In the genomic region with DNA sequence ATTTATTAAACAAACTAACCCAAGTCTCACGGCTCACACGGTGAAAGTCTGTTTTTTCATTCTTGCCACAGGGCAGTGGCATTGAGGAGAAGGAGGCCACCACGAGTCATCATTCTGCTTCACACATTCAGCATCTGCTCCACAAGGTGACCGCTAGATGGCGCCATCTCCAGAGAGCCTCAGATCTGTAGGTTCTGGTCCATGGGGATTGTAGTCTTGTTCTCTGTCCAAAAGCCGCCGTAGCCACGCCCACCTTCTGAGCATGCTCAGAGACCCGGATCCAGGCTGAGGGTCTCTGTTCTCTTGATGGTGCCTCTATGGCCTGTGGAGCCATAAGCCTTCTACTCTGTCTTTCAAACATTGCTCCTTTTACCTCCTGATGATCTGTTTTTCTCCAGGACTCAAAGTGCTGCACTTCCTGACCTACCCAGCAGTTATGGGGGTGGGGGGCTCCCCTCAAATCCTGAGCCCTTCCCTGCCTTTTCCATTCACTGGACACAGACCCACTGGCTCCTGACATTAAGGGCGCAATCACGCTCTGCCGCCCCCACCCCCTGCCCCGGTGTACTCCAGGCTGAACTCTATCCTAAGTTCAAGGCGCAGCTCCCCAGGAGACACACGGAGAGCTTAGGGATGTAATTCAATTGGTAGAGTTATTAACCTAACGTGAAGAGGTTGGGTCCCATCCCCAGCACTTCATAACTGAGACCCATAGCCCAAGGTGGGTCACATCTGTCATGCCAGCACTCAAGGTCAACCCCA, we compare ENCODE assay signal across 7 mouse cellular contexts. TPM values are rescaled to one million over a fixed set of nuclear protein-coding genes. Genes with fewer than 3 reads are reported as not detected.
DNase-seq lines count a peak whose midpoint lies in the region; ATAC-seq and TF ChIP-seq lines count a peak whose summit lies in the region.

No protein-coding gene starts in this region.

- H3K4me2 ChIP-seq in midbrain, embryonic 15.5 days, result no peak overlapping the region
- peak overlapping the region; percentile 63 for H3K4me2 ChIP-seq in liver, embryonic 13.5 days

- TF ChIP-seq CTCF in cortical plate, adult 2 months (IDR thresholded peaks at IDR 0.05; ENCODE audit: extremely low read depth, insufficient read depth, low read length), result peak; percentile 46
- TF ChIP-seq CTCF in small intestine, adult 2 months (IDR thresholded peaks at IDR 0.05; ENCODE audit: extremely low read depth, insufficient read length, insufficient replicate concordance, low read depth, low read length), result peak; percentile 73; the same call in 1 of the 2 replicates

- TF ChIP-seq POLR2A in cortical plate, adult 2 months (IDR thresholded peaks at IDR 0.05; ENCODE audit: extremely low read depth, insufficient read depth, low read length), result no peak
- no peak for TF ChIP-seq POLR2A in small intestine, adult 2 months (IDR thresholded peaks at IDR 0.05; ENCODE audit: low read depth, low read length)

- H3K9me3 ChIP-seq in midbrain, embryonic 10.5 days (replicated peaks), result 0 out of 2 replicates have a peak, but pooled peaks cover 3% of the 10 kb centered on the region
- H3K9me3 ChIP-seq in midbrain, embryonic 15.5 days, result no peaks in the 10 kb centered on the region
- H3K9me3 ChIP-seq in liver, embryonic 13.5 days (replicated peaks), result peaks cover 6% of the 10 kb centered on the region

- H3K27ac ChIP-seq in midbrain, embryonic 10.5 days (replicated peaks), result no peak overlapping the region
- H3K27ac ChIP-seq in midbrain, embryonic 15.5 days, result no peak overlapping the region
- H3K27ac ChIP-seq in cortical plate, adult 2 months (ENCODE audit: insufficient read depth, low read length), result no peak overlapping the region
- peak overlapping the region; percentile 100 for H3K27ac ChIP-seq in liver, embryonic 13.5 days
- no peak overlapping the region for H3K27ac ChIP-seq in small intestine, adult 2 months (ENCODE audit: insufficient read depth, low read depth, low read length)

- no peaks in the 10 kb centered on the region for H3K4me1 ChIP-seq in midbrain, embryonic 10.5 days
- no peaks in the 10 kb centered on the region for H3K4me1 ChIP-seq in midbrain, embryonic 15.5 days
- no peaks in the 10 kb centered on the region for H3K4me1 ChIP-seq in cortical plate, adult 2 months (ENCODE audit: control insufficient read depth, insufficient read depth, low read length)
- H3K4me1 ChIP-seq in liver, embryonic 13.5 days (replicated peaks), result peaks cover 73% of the 10 kb centered on the region
- no peaks in the 10 kb centered on the region for H3K4me1 ChIP-seq in small intestine, adult 2 months (ENCODE audit: control insufficient read depth, insufficient read depth, insufficient read length, low read length)

- H3K9ac ChIP-seq in midbrain, embryonic 15.5 days, result no peak overlapping the region
- peak overlapping the region; percentile 69 for H3K9ac ChIP-seq in liver, embryonic 13.5 days

- WGBS in midbrain, embryonic 10.5 days, result 50% methylated on average over 16 of the region's 16 CpGs
- 51% methylated on average over 16 of the region's 16 CpGs for WGBS in midbrain, embryonic 15.5 days
- WGBS in liver, embryonic 13.5 days (ENCODE audit: insufficient replicate concordance), result 39% methylated on average over 16 of the region's 16 CpGs
- 43% methylated on average over 16 of the region's 16 CpGs for WGBS in small intestine, adult 2 months

- ATAC-seq in midbrain, embryonic 15.5 days (replicated peaks), result no peak
- ATAC-seq in liver, embryonic 13.5 days (ENCODE audit: low read depth), result no peak

- no peaks in the 10 kb centered on the region for H3K27me3 ChIP-seq in midbrain, embryonic 10.5 days (ENCODE audit: low read depth, poor library complexity, severe bottlenecking)
- no peaks in the 10 kb centered on the region for H3K27me3 ChIP-seq in midbrain, embryonic 15.5 days (replicated peaks)
- H3K27me3 ChIP-seq in liver, embryonic 13.5 days, result no peaks in the 10 kb centered on the region
- H3K27me3 ChIP-seq in small intestine, adult 2 months (ENCODE audit: control insufficient read depth, insufficient read depth, low read length), result no peaks in the 10 kb centered on the region

- H3K4me3 ChIP-seq in midbrain, embryonic 10.5 days, result no peak overlapping the region
- no peak overlapping the region for H3K4me3 ChIP-seq in midbrain, embryonic 15.5 days
- H3K4me3 ChIP-seq in cortical plate, adult 2 months (ENCODE audit: insufficient read depth, low read length), result no peak overlapping the region
- peak overlapping the region; percentile 29; the same call in 1 of the 2 replicates for H3K4me3 ChIP-seq in liver, embryonic 13.5 days (replicated peaks)
- no peak overlapping the region for H3K4me3 ChIP-seq in small intestine, adult 2 months (ENCODE audit: low read depth, low read length)

- H3K36me3 ChIP-seq in midbrain, embryonic 10.5 days, result no peaks in the 10 kb centered on the region
- H3K36me3 ChIP-seq in midbrain, embryonic 15.5 days (replicated peaks), result no peaks in the 10 kb centered on the region
- H3K36me3 ChIP-seq in liver, embryonic 13.5 days, result no peaks in the 10 kb centered on the region
- H3K36me3 ChIP-seq in small intestine, adult 2 months (ENCODE audit: control insufficient read depth, insufficient read depth, low read length), result no peaks in the 10 kb centered on the region

- peak; percentile 41 for DNase-seq in midbrain, embryonic 10.5 days (ENCODE audit: low spot score)
- DNase-seq in ZHBTc4 (ENCODE audit: low read depth, low spot score), result peak; percentile 97
- peak; percentile 81 for DNase-seq in induced T-regulatory cell, adult 2 months (ENCODE audit: low read depth)
- peak; percentile 79 for DNase-seq in liver, embryonic 13.5 days

RNA-seq across cellular contexts. Expression of a gene that starts 2.9 kb away (rescaled TPM):
- polyA plus RNA-seq in midbrain, embryonic 10.5 days (2016; fragmentation: Nextera tagmentation; extraction: Ambion mirVana), result 3.2 and 3.8 TPM in 2 replicates
- 0.32 TPM in 1 of 2 replicates, not detected in the other for polyA plus RNA-seq in midbrain, embryonic 15.5 days (2015; fragmentation: Nextera tagmentation; extraction: Ambion mirVana)
- polyA plus RNA-seq in cortical plate, adult 2 months (2012; rRNA removed), result not detected in 2 replicates
- polyA plus RNA-seq in liver, embryonic 13.5 days (2015; fragmentation: Nextera tagmentation; extraction: Ambion mirVana), result 246 and 259 TPM in 2 replicates
- not detected in 2 replicates for polyA plus RNA-seq in small intestine, adult 2 months (2012; rRNA removed)

RNA-seq across cellular contexts. Expression of a gene that starts 11.7 kb away (rescaled TPM):
- polyA plus RNA-seq in midbrain, embryonic 10.5 days (2016; fragmentation: Nextera tagmentation; extraction: Ambion mirVana), result not detected in 2 replicates
- polyA plus RNA-seq in midbrain, embryonic 15.5 days (2015; fragmentation: Nextera tagmentation; extraction: Ambion mirVana), result not detected in 2 replicates
- not detected in 2 replicates for polyA plus RNA-seq in cortical plate, adult 2 months (2012; rRNA removed)
- not detected in 2 replicates for polyA plus RNA-seq in liver, embryonic 13.5 days (2015; fragmentation: Nextera tagmentation; extraction: Ambion mirVana)
- polyA plus RNA-seq in small intestine, adult 2 months (2012; rRNA removed), result not detected in 2 replicates

RNA-seq across cellular contexts. Expression of a gene that starts 13.9 kb away (rescaled TPM):
- polyA plus RNA-seq in midbrain, embryonic 10.5 days (2016; fragmentation: Nextera tagmentation; extraction: Ambion mirVana), result 9.6 and 12.8 TPM in 2 replicates
- 7.2 and 8.4 TPM in 2 replicates for polyA plus RNA-seq in midbrain, embryonic 15.5 days (2015; fragmentation: Nextera tagmentation; extraction: Ambion mirVana)
- 15.1 TPM in 2 replicates for polyA plus RNA-seq in cortical plate, adult 2 months (2012; rRNA removed)
- 10.6 and 12.2 TPM in 2 replicates for polyA plus RNA-seq in liver, embryonic 13.5 days (2015; fragmentation: Nextera tagmentation; extraction: Ambion mirVana)
- 8.2 and 21.4 TPM in 2 replicates for polyA plus RNA-seq in small intestine, adult 2 months (2012; rRNA removed)

RNA-seq across cellular contexts. Expression of a gene that starts 28.5 kb away (rescaled TPM):
- 3.2 and 3.4 TPM in 2 replicates for polyA plus RNA-seq in midbrain, embryonic 10.5 days (2016; fragmentation: Nextera tagmentation; extraction: Ambion mirVana)
- polyA plus RNA-seq in midbrain, embryonic 15.5 days (2015; fragmentation: Nextera tagmentation; extraction: Ambion mirVana), result not detected in 2 replicates
- polyA plus RNA-seq in cortical plate, adult 2 months (2012; rRNA removed), result 0.04 and 0.08 TPM in 2 replicates
- polyA plus RNA-seq in liver, embryonic 13.5 days (2015; fragmentation: Nextera tagmentation; extraction: Ambion mirVana), result 0.15 and 0.32 TPM in 2 replicates
- 112 and 571 TPM in 2 replicates for polyA plus RNA-seq in small intestine, adult 2 months (2012; rRNA removed)

Comparison
In these comparisons a context has a peak if more than half of its experiments do, and no peak if none do; other contexts are left out.
1. DNase-seq: peak in every context shown above with its lines; median percentile 97 in ZHBTc4; 81 in induced T-regulatory cell, adult 2 months; 79 in liver, embryonic 13.5 days; 41 in midbrain, embryonic 10.5 days.
2. RNA of a gene that starts 2.9 kb away (polyA plus RNA-seq): 246 to 259 TPM in liver, embryonic 13.5 days; 3.2 to 3.8 TPM in midbrain, embryonic 10.5 days, 0.32 TPM in midbrain, embryonic 15.5 days, not detected in cortical plate, adult 2 months and not detected in small intestine, adult 2 months; every median in the first group is over 10 times any median in the second.